Mouse (Mus musculus): ENCODE measurements around the gene E2f6. TPM values are rescaled to one million over a fixed set of nuclear protein-coding genes. Genes with fewer than 3 reads are reported as not detected.

The E2f6 gene
- total and polyA plus RNA-seq, 3 experiments: 35.4 to 67.0 TPM; not detected in 1

DNA sequence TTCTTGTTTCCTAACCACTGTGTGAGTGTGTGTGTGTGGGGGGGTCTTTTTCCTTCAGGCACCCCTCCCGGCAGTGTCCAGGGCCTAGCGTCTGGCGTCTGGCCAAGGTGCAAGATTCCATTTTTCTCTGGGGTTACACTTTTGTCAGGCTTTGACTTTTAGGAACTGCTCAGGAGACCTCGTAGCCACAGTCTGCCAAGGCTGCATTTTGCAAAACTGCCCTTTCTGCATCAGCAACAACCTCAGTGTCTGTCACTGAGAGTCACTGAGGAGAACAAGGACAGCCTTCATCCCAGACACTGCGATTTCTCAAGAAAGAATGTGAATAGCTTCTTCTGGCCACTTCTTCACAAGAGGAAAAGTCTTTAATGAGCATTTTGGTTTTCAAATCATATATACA is 66.4 kb downstream of the E2f6 start:
- DNase-seq (ENCODE audit: low read depth, low spot score): no peak
- no peak for TF ChIP-seq RAD21 (IDR thresholded peaks at IDR 0.05; ENCODE audit: low read depth, low read length)
- no peak for TF ChIP-seq NRF1 (IDR thresholded peaks at IDR 0.05; ENCODE audit: insufficient read depth, low read depth, low read length, poor library complexity, severe bottlenecking)
- no peak for TF ChIP-seq TAL1 (IDR thresholded peaks at IDR 0.05; ENCODE audit: low read length)
- no peak for TF ChIP-seq MYB (IDR thresholded peaks at IDR 0.05; ENCODE audit: low read depth, low read length)
- TF ChIP-seq USF1 (IDR thresholded peaks at IDR 0.05; ENCODE audit: low read depth, low read length): no peak
- no peak for TF ChIP-seq EP300 (IDR thresholded peaks at IDR 0.05; ENCODE audit: low read depth in 1 of 2, low read length in 2 of 2)
- no peak for TF ChIP-seq MXI1 (IDR thresholded peaks at IDR 0.05; ENCODE audit: low read depth, low read length)
- TF ChIP-seq UBTF (IDR thresholded peaks at IDR 0.05; ENCODE audit: borderline replicate concordance, insufficient read depth, low read depth, low read length): no peak
- no peak for TF ChIP-seq CTCF (IDR thresholded peaks at IDR 0.05 in 2 of 3, conservative IDR thresholded peaks at IDR 0.05 in 1 of 3; ENCODE audit: control insufficient read depth in 1 of 3, insufficient read depth in 1 of 3, low read depth in 2 of 3, low read length in 3 of 3, poor library complexity in 1 of 3, severe bottlenecking in 1 of 3)
- TF ChIP-seq TBP (IDR thresholded peaks at IDR 0.05; ENCODE audit: low read depth, low read length): no peak
- no peak for TF ChIP-seq SMC3 (IDR thresholded peaks at IDR 0.05; ENCODE audit: low read depth, low read length)
- peaks cover 0 to 1% of the 10 kb centered on the region in 2 experiments; a peak in 2 of 4 replicates for H3K27me3 ChIP-seq (ENCODE audit: control insufficient read depth in 1 of 2, insufficient read depth in 2 of 2, low read length in 2 of 2)
- H3K4me3 ChIP-seq (ENCODE audit: control insufficient read depth in 1 of 2, insufficient read depth in 1 of 2, low read depth in 2 of 2, low read length in 2 of 2): no peak overlapping the region
- no peaks in the 10 kb centered on the region for H3K9me3 ChIP-seq (replicated peaks; ENCODE audit: insufficient read depth, low read length)
- no peaks in the 10 kb centered on the region for H3K36me3 ChIP-seq (ENCODE audit: control insufficient read depth in 1 of 2, insufficient read depth in 2 of 2, low read length in 2 of 2)
- no peak overlapping the region for H3K9ac ChIP-seq (ENCODE audit: control insufficient read depth, low read depth, low read length, poor library complexity, severe bottlenecking)
- H3K27ac ChIP-seq (ENCODE audit: control insufficient read depth, low read depth, low read length): no peak overlapping the region
- no peaks in the 10 kb centered on the region for H3K79me2 ChIP-seq (ENCODE audit: control insufficient read depth, insufficient read depth, low read length, poor library complexity)
- H3K4me1 ChIP-seq (ENCODE audit: control insufficient read depth in 1 of 2, insufficient read depth in 2 of 2, low read length in 2 of 2): no peaks in the 10 kb centered on the region

DNA sequence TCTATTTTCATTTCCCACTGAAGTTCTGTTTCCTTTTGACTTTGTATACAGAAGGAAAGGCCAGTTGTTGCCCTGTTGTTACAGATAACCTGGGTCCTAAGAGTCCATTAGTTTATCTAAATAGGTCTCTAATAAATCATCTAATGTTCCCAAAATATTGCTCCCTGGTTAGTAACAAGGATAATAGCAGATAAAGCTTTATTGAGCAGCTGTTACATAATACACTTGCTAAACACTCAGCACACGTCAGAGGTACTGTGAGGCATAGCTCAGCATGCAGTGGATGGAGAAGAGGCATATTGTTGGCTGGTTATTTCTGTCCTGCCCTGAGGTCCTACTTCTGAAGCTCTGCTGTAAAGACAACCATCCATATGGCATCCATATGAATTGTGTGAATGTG is 66.9 kb downstream of the E2f6 start:
- Histone ChIP-seq H3K36me3 (ENCODE audit: control insufficient read depth in 1 of 2, insufficient read depth in 2 of 2, low read length in 2 of 2) (no peaks in the 10 kb centered on the region), H3K9ac (ENCODE audit: control insufficient read depth, low read depth, low read length, poor library complexity, severe bottlenecking) (no peak overlapping the region), H3K4me1 (ENCODE audit: control insufficient read depth in 1 of 2, insufficient read depth in 2 of 2, low read length in 2 of 2) (no peaks in the 10 kb centered on the region), H3K27ac (ENCODE audit: control insufficient read depth, low read depth, low read length) (no peak overlapping the region), H3K79me2 (ENCODE audit: control insufficient read depth, insufficient read depth, low read length, poor library complexity) (no peaks in the 10 kb centered on the region), H3K4me3 (ENCODE audit: control insufficient read depth in 1 of 2, insufficient read depth in 1 of 2, low read depth in 2 of 2, low read length in 2 of 2) (no peak overlapping the region), H3K9me3 (replicated peaks; ENCODE audit: insufficient read depth, low read length) (no peaks in the 10 kb centered on the region), H3K27me3 (ENCODE audit: control insufficient read depth in 1 of 2, insufficient read depth in 2 of 2, low read length in 2 of 2) (peaks cover 0 to 1% of the 10 kb centered on the region in 2 experiments; a peak in 2 of 4 replicates)
- no peak for DNase-seq (ENCODE audit: low read depth, low spot score)
- TF ChIP-seq ETS1 (IDR thresholded peaks at IDR 0.05; ENCODE audit: low read depth, low read length): no peak
- TF ChIP-seq TBP (IDR thresholded peaks at IDR 0.05; ENCODE audit: low read depth, low read length): no peak
- no peak for TF ChIP-seq RCOR1 (IDR thresholded peaks at IDR 0.05; ENCODE audit: low read depth, low read length)
- no peak for TF ChIP-seq POLR2A (IDR thresholded peaks at IDR 0.05; ENCODE audit: control insufficient read depth in 1 of 2, insufficient read depth in 1 of 2, low read depth in 1 of 2, low read length in 2 of 2, poor library complexity in 1 of 2)
- no peak for TF ChIP-seq NELFE (IDR thresholded peaks at IDR 0.05; ENCODE audit: low read depth, low read length)
- TF ChIP-seq MAFK (IDR thresholded peaks at IDR 0.05; ENCODE audit: borderline replicate concordance, low read depth, low read length): no peak
